8 mouse cellular contexts compared by ENCODE assay signal in genomic region chr2:110486724-110487123, GRCm38 (mm10).
DNase-seq lines count a peak whose midpoint lies in the region; ATAC-seq lines count a peak whose summit lies in the region.

No protein-coding gene starts in this region.

- no peak for DNase-seq in cerebellum, postnatal 4 days (ENCODE audit: low spot score in 2 of 2)
- peak; percentile 22 for DNase-seq in right cerebral cortex, postnatal 10 days (ENCODE audit: low spot score in 2 of 2)
- DNase-seq in right cerebral cortex, postnatal 25 days, result no peak
- peak; percentile 56 for DNase-seq in hindlimb bud, embryonic 11.5 days (ENCODE audit: extremely low spot score, low read depth, low spot score)
- DNase-seq in urinary bladder, postnatal 4 days (ENCODE audit: low spot score in 2 of 2), result no peak
- no peak for DNase-seq in left cerebral cortex, postnatal 4 days

- intact Hi-C loops in left cerebral cortex, postnatal 4 days (cut with DNase I), result no loop called here

- ATAC-seq in cerebellum, adult (ENCODE audit: insufficient number of reproducible peaks, low FRiP score, low TSS enrichment), result peak; percentile 76
- ATAC-seq in megakaryocyte progenitor cell, adult 5-6 weeks (replicated peaks; ENCODE audit: poor library complexity), result no peak

Comparison
In these comparisons a context has a peak if more than half of its experiments do, and no peak if none do; other contexts are left out.
1. DNase-seq: peak in right cerebral cortex, postnatal 10 days (2 of 2) and hindlimb bud, embryonic 11.5 days (single experiment); none in cerebellum, postnatal 4 days (0 of 2), right cerebral cortex, postnatal 25 days (single experiment), urinary bladder, postnatal 4 days (0 of 2) and left cerebral cortex, postnatal 4 days (single experiment).